Mouse (Mus musculus) heart, postnatal 0 days (tissue): ENCODE data around the gene Eno2. TPM values are rescaled to one million over a fixed set of nuclear protein-coding genes. Genes with fewer than 3 reads are reported as not detected.

ENCODE experiments used
- ATAC-seq: fragments of 200-750 bp; cut with Nextera tagmentation; 2 replicates; pipeline ENCODE4 v1.8.0; 2017; ENCODE audit warnings: low read depth, moderate number of reproducible peaks, moderate library complexity; ENCODE audit not compliant: insufficient read depth
- DNase-seq: peaks from one replicate; pipeline ENCODE4 v3.0.0-alpha.2; 2016; ENCODE audit warnings: low spot score
- H3K27ac ChIP-seq: fragments of 300-500 bp; sonication (generic); 2 replicates; pipeline ENCODE4 v1.5.1; 2014; ENCODE audit warnings: low read depth, mild to moderate bottlenecking
- H3K27me3 ChIP-seq: fragments of 300-500 bp; sonication (generic); 2 replicates; pipeline ENCODE4 v1.6.1; 2014; ENCODE audit warnings: low read length, mixed read lengths; ENCODE audit not compliant: control insufficient read depth, insufficient read depth
- H3K36me3 ChIP-seq: fragments of 300-500 bp; sonication (generic); replicated peaks from 2 replicates; pipeline ENCODE4 v1.6.1; 2014; ENCODE audit warnings: low read length, mixed read lengths; ENCODE audit not compliant: control insufficient read depth, insufficient read depth
- H3K4me1 ChIP-seq: fragments of 300-500 bp; sonication (generic); 2 replicates; pipeline ENCODE4 v1.6.1; 2014; ENCODE audit warnings: antibody characterized with exemption; ENCODE audit not compliant: control insufficient read depth, insufficient read depth
- H3K4me2 ChIP-seq: fragments of 300-500 bp; sonication (generic); 2 replicates; pipeline ENCODE4 v1.6.1; 2014; ENCODE audit warnings: low read depth, mild to moderate bottlenecking, low read length, moderate library complexity
- H3K4me3 ChIP-seq: fragments of 300-500 bp; sonication (generic); 2 replicates; pipeline ENCODE4 v1.5.1; 2014; ENCODE audit warnings: low read depth, low read length
- H3K9ac ChIP-seq: fragments of 300-500 bp; sonication (generic); replicated peaks from 2 replicates; pipeline ENCODE4 v1.6.1; 2014; ENCODE audit warnings: low read depth, low read length, mixed read lengths
- H3K9me3 ChIP-seq: fragments of 300-500 bp; sonication (generic); replicated peaks from 2 replicates; pipeline ENCODE4 v1.6.1; 2016; ENCODE audit warnings: low read length; ENCODE audit not compliant: control insufficient read depth
- CTCF ChIP-seq: IDR thresholded peaks from 2 replicates; pipeline ENCODE4 v1.5.1; 2016; ENCODE audit warnings: antibody characterized with exemption, control low read depth, low read depth
- EP300 ChIP-seq: IDR thresholded peaks from 2 replicates; pipeline ENCODE4 v1.6.1; 2016; ENCODE audit warnings: antibody characterized with exemption, low read depth
- WGBS: fragments of 180-500 bp; shearing (Covaris S2); extraction: QIAGEN DNeasy Blood & Tissue Kit; methylation state at CpG from one replicate; pipeline ENCODE4 v1.1.7; 2014; 5-methylcytosine and 5-hydroxymethylcytosine counted together
- polyA plus RNA-seq: library from polyadenylated mRNA; unstranded; fragments of >200 nt; fragmentation: Nextera tagmentation; extraction: Ambion mirVana; gene quantifications from 2 replicates; pipeline ENCODE4 v1.2.1, GENCODE M21; 2015
- total RNA-seq: library from RNA; depleted of rRNA; stranded (reverse); fragments of >200 nt; gene quantifications from 2 replicates; pipeline ENCODE4 v1.2.3, GENCODE M21; 2014; ENCODE audit warnings: low replicate concordance

Gene Eno2
- total and polyA plus RNA-seq, 2 experiments from 2014 or later: 1.5 to 1.7 TPM

- Histone ChIP-seq H3K9me3 (no peaks in the 10 kb centered on the region), H3K36me3 (no peaks in the 10 kb centered on the region; the same call in 1 of the 2 replicates), H3K4me3 (no peak overlapping the region), H3K9ac (no peak overlapping the region), H3K4me2 (no peak overlapping the region), H3K4me1 (peaks cover 3% of the 10 kb centered on the region; the same call in 1 of the 2 replicates), H3K27ac (no peak overlapping the region), H3K27me3 (no peaks in the 10 kb centered on the region)
- TF ChIP-seq EP300 (no peak), CTCF (no peak)
- no peak for DNase-seq
- no peak for ATAC-seq
- WGBS: 83% methylated on average over 3 of the region's 3 CpGs
Measured at GRCm38 (mm10) chr6:124734417-124734816, 35.1 kb downstream of the Eno2 start.

GRCm38 (mm10) chr6:124732476-124733370, 36.8 kb downstream of the Eno2 start:
- DNase-seq: no peak
- peak overlapping the region; percentile 12; the same call in 1 of the 2 replicates for H3K4me3 ChIP-seq

GRCm38 (mm10) chr6:124731038-124731437, 38.4 kb downstream of the Eno2 start:
- peaks cover 3% of the 10 kb centered on the region; the same call in 1 of the 2 replicates for H3K4me1 ChIP-seq
- no peak overlapping the region for H3K4me2 ChIP-seq
- 83% methylated on average over 7 of the region's 7 CpGs for WGBS
- H3K27ac ChIP-seq: no peak overlapping the region
- no peak overlapping the region for H3K4me3 ChIP-seq
- H3K27me3 ChIP-seq: no peaks in the 10 kb centered on the region
- H3K9me3 ChIP-seq: no peaks in the 10 kb centered on the region
- DNase-seq (no peak), ATAC-seq (no peak)
- no peak overlapping the region for H3K9ac ChIP-seq
- no peaks in the 10 kb centered on the region for H3K36me3 ChIP-seq
- no peak for TF ChIP-seq EP300
- no peak for TF ChIP-seq CTCF

More at GRCm38 (mm10) chr6:124732476-124733370, 36.8 kb downstream of the Eno2 start:
- Histone ChIP-seq H3K9ac (no peak overlapping the region; the same call in 1 of the 2 replicates), H3K36me3 (no peaks in the 10 kb centered on the region), H3K27me3 (no peaks in the 10 kb centered on the region), H3K9me3 (no peaks in the 10 kb centered on the region), H3K4me1 (peaks cover 3% of the 10 kb centered on the region; the same call in 1 of the 2 replicates), H3K4me2 (peak overlapping the region; percentile 19; the same call in 1 of the 2 replicates), H3K27ac (no peak overlapping the region)
- ATAC-seq: no peak
- WGBS: 57% methylated on average over 19 of the region's 19 CpGs
- TF ChIP-seq EP300 (no peak), CTCF (no peak)

- H3K36me3 ChIP-seq: no peaks in the 10 kb centered on the region
- DNase-seq (no peak), ATAC-seq (no peak)
- no peak overlapping the region for H3K9ac ChIP-seq
- no peaks in the 10 kb centered on the region for H3K27me3 ChIP-seq
- H3K4me1 ChIP-seq: peaks cover 3% of the 10 kb centered on the region; the same call in 1 of the 2 replicates
- no peak overlapping the region for H3K4me3 ChIP-seq
- no peak for TF ChIP-seq EP300
- no peak for TF ChIP-seq CTCF
- 58% methylated on average over 8 of the region's 8 CpGs for WGBS
- H3K27ac ChIP-seq: no peak overlapping the region
- no peaks in the 10 kb centered on the region for H3K9me3 ChIP-seq
- no peak overlapping the region for H3K4me2 ChIP-seq
Measured at GRCm38 (mm10) chr6:124729850-124730705, 39.4 kb downstream of the Eno2 start.

GRCm38 (mm10) chr6:124728621-124729020, 40.9 kb downstream of the Eno2 start:
- 77% methylated on average over 10 of the region's 10 CpGs for WGBS
- ATAC-seq: no peak

More at GRCm38 (mm10) chr6:124728621-124729020, 40.9 kb downstream of the Eno2 start:
- no peaks in the 10 kb centered on the region for H3K27me3 ChIP-seq
- no peak overlapping the region for H3K9ac ChIP-seq
- TF ChIP-seq EP300 (no peak), CTCF (no peak)
- no peaks in the 10 kb centered on the region for H3K9me3 ChIP-seq
- no peaks in the 10 kb centered on the region for H3K36me3 ChIP-seq
- H3K4me3 ChIP-seq: no peak overlapping the region
- H3K4me2 ChIP-seq: no peak overlapping the region
- H3K27ac ChIP-seq: no peak overlapping the region
- no peak for DNase-seq
- H3K4me1 ChIP-seq: peaks cover 3% of the 10 kb centered on the region; the same call in 1 of the 2 replicates
